Mouse (Mus musculus): ENCODE data around the gene Kcnk4.

Kcnk4 gene

DNA sequence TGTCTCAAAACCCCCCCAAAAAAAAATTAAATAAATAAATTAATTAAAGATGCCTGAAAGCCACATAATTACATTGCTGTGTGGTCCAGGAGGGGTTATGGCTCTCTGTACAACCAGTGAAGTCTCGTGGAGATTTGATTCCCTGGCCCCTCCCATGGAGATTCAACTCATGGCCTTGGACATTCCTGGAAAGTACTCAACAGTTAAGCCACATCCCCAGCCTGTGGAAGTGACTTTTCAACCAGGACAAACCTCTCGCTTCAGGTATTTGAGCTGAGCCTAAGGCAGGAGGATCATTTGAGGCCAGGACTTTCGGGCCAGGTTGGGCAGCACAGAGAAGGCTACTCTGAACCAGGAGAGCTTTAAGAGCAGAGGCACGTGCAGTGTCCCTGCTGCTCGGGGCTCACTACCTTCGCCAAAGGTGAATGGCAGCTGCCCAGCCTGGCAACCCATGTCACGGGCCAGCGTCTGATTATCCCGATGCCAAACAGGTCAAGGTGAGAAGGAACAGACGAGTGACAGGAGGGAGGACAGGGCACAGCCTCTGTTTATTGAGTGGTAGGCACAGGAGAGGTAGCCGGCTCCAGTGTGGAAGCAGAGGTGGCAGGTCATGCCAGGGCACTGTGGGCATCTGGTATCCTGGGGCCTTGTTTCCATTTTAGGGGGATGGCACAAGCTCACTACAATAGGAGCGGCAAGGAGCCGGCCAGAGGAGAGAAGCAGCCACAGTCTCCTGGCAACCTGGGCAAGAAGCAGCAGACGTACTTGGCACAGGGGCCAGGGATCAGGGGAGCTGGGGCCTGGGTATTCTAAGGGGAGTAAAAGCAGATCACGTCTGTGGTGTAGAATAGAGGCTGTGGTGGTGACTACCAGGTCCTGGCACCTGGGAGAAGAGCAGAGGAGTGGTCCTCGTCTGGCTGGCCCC is 3.5 kb upstream of the Kcnk4 start:
- no peak for DNase-seq (ENCODE audit: low read depth)

DNA sequence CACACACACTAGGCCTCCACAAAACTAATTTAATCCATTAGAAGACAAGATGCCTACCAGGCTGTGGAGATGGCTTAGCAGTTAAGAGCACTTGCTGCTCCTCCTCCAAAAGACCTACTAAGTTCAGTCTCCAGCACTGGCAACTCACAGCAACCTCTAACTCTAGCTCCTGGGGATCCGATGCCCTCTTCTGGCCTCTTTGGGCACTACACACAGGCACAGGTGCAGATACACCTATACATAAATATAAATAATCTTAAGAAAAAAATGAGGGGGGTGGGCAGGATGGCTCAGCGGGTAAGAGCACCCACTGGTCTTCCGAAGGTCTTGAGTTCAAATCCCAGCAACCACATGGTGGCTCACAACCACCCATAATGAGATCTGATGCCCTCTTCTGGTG is 2.0 kb upstream of the Kcnk4 start:
- peak; percentile 75 for DNase-seq (ENCODE audit: low read depth)

DNA sequence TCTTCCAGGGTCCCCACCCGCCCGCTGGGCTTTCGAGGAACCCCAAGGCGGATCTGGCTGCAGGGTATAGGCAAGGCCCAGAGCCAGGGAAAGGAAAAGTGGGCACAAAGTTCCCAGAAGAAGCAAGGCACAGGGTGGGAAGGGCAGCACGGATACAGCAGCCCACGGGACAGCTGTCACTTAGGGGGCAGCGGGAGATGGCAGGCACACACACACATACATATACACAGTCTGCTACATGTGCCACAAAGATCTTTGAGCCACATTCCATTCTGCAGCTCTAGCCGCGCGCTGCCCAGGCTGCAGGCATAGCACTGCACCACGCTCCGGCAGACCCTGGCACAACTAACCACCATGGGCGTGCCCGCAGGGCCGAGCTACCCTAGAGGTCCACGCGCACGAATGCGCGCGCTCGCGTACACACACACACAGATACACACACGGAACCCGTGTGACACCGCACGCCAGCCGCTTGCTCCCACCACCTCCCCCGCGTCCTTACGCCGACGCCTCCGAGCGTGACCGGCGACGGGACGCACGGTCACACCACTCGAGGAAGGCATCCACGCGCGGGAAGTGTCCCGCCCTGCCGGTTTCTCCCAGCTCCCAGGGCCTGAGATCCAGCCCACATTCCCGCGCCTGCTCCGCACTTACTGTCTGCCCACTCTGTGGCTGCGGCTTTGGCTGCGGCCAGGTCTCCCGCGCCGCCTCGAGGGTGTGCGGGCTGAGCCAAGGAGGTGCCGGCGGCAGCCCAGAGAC is 700 bp downstream of the Kcnk4 start:
- DNase-seq (ENCODE audit: low read depth), result no peak

DNA sequence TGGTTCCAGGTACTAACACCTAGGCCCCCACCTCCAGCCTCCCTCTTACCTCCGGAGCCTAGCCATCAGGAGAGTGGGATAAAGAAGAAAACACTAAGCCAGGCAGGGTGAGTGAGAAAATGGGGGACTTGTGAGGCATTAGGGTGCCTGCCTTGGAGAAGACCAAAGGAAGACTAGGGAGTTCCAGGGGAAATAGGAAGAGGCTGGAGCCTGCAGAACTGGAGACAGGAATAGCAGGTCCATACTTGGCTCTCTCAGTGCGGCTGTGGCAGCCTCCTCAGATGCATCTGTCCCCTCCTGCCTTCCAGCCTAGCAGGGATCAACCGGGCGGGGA is 1.2 kb downstream of the Kcnk4 start:
- DNase-seq (ENCODE audit: low read depth), result no peak

DNA sequence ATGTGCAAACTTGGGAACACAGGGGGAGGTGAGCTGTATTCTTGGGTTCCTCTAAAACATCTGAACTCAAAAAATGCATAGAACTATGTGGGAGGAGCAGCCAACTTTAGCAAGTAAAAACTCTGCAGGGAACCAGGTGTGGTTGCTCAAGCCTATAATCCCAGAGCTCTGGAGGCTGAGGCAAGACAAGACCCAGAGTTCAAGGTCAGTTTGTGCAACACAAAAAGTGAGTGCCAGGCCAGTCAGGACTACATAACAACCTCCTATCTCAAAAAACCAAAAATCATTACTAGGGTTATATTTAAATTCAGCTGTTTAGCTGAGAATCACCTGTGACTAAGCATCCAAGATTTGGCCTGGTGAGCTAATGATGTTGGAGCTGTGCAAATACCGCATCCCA is 2.3 kb downstream of the Kcnk4 start:
- no peak for DNase-seq (ENCODE audit: low read depth)

DNA sequence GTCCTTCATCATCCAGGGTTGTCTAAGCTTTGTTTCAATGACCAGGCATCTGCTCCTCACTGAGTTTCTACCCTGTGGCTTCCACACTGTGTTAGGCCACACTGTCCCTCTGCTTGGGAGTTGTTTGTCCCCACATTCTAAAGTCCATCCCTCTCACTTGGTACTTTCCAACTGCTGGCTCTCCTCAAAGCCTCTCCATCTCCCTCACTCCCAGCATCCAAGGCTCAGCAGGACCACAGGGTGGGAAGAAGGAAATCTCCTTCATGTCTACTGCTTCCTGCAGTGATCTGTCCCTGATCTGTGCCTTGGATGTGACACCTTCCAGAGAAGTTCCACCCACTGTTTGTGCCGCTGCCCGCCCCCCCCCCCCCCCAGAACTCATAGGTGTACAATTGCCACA is 3.3 kb downstream of the Kcnk4 start:
- no peak for DNase-seq (ENCODE audit: low read depth)

DNA sequence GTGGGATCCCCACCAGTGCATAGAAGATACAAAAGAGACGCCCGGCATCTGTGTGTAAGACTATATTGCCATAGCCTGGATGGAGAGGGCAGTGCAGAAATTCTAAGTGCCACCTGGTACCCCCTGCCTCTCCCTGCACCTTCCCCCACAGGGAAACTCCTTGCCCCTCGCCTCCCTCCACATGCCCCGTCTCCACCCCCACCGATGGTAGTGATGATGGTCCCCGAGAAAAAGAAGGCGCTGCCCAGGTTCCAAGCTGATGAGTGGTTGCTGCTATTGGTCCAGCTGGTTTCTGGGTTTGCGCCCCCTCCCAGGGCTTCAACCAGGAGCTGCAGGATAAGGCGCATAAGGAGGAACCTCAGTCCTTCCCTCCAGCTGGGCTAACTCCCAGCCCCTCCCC is 6.2 kb downstream of the Kcnk4 start:
- no peak for DNase-seq (ENCODE audit: low read depth)

DNA sequence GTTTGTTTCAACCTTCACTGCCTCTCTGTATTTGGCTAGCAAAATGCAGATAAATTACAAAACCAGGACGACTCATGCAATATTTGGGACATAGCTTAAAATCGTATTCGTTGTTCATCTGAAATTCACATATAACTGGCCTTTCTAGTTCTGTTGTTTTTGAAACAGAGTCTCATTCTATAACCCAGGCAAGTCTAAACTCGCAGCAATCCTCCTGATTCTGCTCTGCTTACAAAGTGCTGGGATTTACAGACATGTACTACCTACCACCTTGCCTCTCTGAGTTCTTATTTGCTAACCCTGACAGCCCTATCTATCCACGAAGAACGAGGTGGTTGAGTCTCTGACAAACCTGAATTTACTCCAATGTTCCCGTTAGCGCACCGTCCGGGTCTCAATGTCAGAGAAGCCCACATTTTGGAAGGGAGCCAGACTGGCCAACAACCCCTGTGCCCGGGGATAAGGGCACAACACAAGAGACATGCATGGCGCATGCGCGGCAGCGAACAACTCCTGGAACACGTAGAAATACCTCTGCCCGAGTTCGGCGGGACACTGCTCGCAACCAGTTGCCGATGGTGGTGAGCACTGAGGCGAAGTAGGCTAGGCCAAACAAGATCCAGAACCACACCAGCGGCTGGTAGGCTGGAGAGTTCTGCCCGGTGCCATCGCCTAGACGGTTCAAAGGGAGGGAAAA is 7.6 kb downstream of the Kcnk4 start:
- peak; percentile 67 for DNase-seq (ENCODE audit: low read depth)

DNA sequence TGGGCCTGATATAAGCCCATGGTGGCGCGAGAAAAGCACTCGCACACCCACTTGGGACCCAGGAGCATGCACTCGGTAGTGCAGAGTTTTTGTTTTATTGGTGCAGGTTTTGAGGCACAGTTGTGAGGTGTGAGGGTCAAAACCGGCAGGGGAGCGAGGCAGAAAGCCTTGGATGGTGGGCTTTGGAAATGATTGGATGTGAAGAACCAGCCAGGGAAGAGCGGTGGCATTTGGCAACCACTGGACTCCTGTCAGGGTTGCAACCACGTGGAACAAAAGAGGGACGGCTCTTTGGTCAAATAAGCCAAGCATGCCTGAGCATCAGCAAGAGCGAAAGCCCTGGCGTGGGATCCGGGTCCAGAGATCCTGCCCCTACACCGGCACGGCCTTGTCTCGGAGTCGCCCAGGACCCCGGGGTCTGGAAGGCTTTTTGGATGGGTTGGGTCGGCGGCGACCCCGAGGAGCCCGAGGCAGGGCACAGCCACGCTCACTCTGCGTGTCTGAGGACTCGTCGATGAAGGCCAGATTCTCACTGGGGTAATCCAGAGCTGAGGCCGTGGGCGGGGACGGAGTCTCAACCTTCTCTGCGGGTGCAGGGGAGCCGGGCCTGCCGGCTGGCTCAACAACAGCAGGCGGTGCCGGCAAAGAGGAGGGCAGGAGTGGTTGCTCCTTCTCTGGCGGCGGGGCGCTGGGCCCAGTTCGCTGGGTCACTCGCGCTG is 8.5 kb downstream of the Kcnk4 start:
- DNase-seq (ENCODE audit: low read depth), result no peak

DNA sequence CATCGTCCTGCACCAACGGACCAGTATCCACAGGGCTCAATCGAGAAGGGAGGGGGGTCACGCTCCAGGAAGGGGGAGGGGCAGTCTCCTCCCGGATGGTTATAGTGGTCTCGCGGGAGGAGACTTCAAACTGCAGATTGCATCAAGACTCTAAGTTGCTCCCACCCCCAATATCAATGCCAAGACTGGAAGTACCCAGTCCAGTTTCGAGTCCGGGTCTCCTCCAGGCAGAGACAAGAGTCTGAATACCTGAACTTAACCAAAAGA is 9.1 kb downstream of the Kcnk4 start, which contains the start of gene Catsperz:
Catsperz (minus strand) TSS at position 74 of the 267 bp plus-strand sequence.
- no peak for DNase-seq (ENCODE audit: low read depth)

DNA sequence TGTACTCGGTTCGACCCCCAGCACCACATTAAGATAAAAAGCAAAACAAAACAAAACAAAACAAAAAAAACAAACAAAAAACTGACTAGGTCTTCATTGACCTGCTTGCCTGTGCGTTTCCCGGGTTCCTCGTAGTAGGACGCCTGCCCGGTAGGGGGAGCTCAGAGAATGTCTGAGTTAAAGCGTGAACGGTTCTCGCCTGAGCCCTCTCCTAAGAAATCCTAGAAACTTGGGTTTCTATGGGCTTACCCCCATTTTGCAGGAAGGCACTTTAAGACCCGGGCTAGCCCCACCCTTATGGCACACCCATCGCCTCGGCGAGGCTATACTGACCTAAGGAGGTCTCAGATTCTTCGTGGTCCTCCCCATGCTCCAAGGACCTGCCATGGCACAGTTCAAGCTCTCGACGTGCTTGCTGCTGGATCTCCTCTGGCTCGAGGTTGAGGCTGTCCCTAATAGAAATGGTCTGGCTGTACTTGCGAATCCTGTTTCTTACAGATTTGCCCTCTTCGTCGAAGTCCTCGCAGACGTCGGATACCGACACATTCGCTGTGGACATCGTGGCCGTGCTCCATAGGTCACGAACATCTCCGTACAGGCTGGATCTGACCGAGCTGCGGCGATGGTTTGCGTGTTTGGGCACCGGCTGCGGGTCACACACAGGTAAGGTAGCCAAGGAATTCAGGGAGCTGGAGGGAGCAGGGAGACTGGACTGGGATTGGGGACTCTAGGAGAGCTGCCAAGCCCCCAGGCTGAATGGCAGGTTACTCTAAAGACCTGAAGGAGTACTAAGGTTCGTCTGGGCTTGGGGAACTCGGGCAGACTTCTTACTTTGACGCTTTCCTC is 9.6 kb downstream of the Kcnk4 start:
- DNase-seq (ENCODE audit: low read depth), result peak; percentile 88

DNA sequence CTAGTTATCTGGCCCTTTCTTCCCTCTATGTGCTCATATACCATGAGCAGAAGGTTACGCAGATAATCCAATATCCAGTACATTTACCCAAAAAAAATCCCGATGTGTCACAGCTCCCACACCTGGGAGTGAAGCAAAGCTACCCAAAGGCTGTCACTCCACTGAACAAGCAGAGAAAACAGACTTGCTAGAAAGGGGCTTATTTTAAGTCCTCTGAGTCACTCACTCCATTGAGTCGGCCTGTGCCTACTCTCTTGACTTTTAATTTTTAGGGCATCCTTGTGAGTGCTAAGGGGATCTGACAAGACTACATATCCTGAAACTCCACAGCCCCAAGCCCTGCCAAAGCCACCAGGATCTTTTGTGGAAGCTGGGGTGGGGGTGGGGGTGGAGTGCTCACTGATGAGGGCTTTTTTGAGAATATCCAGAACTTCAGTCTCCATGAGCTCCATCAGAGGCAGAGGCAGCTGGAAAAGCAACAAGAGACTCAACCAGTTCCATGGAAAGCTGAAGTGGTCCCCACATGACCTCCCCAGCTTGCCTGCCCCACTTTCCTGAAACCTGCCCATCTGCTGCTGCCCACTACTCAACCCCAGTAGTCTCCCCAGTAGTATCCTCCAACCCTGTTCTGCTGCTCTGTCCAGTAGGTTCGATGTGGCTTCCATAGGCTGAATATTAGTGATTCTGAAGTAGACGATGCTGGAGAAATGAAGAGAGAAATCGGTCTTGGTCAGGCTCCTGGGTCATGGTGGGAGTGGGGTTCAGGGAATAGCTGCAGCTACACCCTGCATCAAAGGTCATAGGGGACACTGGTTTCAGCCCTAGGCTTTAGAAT is 11.2 kb downstream of the Kcnk4 start:
- DNase-seq (ENCODE audit: low read depth), result no peak

DNA sequence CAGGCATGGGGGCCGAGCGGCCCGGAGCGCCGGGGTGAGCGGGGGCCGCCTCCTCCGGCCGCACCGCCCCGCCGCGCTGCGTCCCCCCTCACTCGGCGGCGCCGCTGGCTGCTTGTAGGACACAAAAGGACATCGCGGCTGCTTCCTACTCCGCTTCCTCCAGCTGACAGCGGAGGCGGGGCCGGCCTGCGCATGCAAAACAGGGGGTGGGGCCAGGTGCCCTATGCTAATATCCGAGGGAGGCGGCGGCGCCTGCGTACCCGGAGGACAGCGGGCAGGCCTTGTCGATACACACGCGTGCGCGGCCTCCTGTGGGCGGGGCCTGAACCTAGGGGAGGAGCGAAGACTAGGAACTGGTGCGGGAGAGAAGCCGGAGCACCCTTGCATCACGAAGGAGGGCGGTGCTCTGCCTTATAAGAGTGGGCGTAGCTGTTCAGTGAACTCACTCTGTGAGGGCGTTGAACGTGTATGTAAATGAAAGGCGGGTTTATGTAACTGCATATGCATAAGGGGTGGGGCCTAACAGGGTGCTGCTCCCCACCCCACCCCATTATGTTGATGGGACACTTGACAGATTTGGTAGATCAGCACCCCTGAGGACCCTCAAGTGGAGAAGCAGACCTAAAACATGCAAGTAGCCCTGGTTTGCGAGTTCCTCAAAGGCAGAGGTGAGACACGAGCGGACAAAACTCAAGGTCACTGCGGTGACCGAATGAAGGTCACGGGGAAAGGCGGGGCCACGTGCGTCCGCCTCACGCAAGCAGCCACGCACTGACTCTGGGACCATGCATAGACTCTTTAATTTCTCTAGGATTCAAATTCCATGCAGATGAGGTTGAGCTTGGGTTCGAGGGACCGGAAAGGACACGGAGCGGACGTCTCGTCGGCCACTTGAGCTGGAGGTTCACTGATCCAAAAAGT is 12.4 kb downstream of the Kcnk4 start, which contains the start of gene Esrra:
Esrra (minus strand) TSS at position 167 of the 921 bp plus-strand sequence.
- peak; percentile 100 for DNase-seq (ENCODE audit: low read depth)

DNA sequence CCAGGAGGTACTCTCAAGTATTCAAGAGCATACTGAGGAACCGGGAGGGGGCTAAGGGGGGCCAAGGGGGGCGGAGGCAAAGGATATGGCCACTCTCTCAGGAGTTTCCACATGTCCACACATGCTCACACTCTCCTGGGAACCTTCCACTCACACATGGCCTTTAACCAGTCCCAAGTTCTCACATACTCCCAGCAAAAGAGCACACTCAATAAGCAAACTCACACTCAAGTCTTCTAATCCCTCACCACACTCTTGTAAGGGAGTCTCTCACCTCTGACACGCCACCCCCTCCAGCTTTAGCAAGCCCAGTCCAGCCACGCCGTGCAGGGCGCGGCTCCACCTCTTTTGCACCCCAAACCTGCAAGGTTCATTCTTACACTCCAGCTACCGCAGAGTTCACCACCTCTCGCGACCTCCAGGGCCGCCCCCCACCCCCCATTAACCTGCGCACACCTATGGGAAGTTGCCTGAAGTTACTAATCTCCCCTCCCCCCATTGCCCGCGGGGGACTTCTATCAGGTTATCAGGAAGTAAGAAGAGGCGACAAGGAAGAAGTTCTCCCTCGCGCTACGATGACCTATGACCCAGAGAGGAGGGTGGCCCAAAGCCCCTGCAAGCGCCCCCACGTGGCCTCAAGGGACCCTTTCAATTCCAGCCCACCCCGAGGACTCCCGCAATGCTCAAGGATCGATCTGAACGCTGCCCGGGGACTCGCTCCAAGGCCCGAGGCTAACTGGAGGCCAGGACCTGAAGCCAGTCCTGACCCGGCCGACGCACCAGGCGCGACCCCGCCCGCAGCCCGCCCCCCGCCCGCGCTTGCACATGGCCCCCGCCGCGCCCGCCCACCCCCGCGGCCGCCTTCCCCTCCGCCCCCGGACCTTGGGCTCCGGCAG is 13.3 kb downstream of the Kcnk4 start:
- DNase-seq (ENCODE audit: low read depth), result peak; percentile 80

DNA sequence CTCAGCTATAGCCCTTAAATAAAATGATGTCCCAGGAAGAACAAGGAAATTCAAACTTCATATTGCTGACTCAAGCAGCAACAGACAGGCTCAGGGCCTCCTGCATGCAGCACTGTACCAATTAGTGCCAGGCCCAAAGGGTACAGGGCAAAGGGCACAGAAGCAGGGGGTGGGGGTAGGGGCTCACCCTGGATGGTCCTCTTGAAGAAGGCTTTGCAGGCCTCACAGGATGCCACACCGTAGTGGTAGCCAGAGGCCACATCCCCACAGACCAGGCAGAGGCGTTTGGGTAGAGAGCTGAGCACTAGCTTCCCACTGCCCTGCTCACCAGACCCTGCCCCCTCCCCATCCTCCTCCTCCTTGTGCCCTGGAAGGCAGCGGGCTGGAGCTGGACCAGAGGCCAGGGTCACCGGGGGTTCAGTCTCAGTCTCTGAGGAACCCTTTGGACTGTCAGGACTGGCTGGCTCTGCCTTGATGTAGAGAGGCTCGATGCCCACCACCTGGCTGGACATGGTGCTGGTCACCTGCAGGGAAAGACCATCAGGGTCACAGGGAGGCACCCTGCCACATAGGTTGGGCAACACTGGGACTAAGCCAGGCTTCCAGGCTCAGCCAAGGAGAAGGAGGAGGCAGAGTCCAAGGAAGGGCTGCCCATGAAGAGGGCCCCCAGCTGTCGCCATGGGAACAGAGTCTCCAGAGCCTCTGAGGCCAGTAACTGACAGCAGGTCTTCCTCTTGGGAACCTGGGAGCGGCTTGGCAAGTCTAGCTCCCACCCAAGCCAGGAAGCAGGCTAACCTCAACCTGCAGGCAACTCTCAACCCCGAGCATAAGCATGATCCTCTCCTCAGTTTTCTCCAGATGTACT is 14.2 kb downstream of the Kcnk4 start:
- no peak for DNase-seq (ENCODE audit: low read depth)

DNA sequence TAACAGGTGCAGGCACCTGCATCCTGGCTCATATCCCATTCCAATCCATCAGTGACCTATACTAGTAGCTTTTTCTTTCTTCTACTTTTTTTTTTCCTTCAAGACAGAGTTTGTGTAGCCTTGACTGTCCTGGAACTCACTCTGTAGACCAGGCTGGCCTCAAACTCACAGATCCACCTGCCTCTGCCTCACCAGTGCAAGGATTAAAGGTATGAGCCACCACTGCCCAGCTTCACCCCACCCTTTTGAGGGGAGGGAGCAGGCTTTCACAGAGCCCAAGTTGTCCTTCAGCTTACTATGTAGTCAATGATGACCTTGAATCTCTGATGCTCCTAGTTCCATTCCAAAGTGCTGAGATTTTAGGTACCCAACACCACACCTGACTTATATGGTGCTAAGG is 14.9 kb downstream of the Kcnk4 start:
- no peak for DNase-seq (ENCODE audit: low read depth)

DNA sequence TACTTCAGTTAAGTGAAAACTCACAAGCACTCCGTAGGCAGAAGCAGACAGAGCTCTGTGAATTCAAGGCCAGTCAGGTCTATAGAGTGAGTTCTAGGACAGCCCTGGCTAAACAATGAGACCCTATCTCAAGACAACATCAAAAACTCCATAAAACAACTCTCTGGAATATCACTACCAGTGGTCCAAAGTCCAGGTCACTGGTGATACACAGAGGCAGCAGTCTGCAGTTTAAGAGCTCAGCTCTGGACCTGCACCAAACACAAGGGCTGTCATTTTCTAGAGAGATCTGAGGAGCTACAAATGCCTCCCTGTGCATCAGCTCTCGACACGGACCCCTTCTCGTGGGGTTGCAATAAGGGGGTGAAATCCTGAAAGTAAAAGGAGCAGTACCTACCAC is 16.0 kb downstream of the Kcnk4 start:
- no peak for DNase-seq (ENCODE audit: low read depth)

Measured in induced T-regulatory cell, adult 2 months (primary cell).